In the genomic region with DNA sequence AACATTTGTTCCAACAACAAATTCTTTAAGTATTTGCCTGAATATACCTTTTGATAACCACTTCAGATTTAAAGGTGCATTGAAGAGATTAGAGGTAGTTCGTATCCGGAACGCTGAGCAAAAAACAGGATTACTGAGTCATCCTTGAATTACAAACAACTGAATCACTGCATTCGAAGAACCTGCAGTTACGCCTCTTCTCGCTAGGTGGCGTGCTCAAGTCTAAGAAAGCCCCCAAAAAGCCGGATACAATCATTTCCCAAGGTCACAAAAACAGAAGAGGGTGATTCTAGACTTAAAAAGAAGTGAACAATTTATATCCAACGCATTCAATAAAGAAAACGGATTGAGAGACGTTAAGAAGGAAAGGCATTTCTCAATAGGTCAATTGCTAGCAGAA, we compare ENCODE assay signal across 8 mouse cellular contexts. TPM values are rescaled to one million over a fixed set of nuclear protein-coding genes. Genes with fewer than 3 reads are reported as not detected.
DNase-seq lines count a peak whose midpoint lies in the region; ATAC-seq and TF ChIP-seq lines count a peak whose summit lies in the region.

No protein-coding gene starts in this region.

- H3K9ac ChIP-seq in heart, embryonic 12.5 days: no peak overlapping the region
- H3K9ac ChIP-seq in lung, embryonic 14.5 days: no peak overlapping the region

- 28% methylated on average over 11 of the region's 11 CpGs for WGBS in heart, embryonic 12.5 days
- 30% methylated on average over 11 of the region's 11 CpGs for WGBS in lung, embryonic 14.5 days
- 36% methylated on average over 11 of the region's 11 CpGs for WGBS in limb, embryonic 10.5 days

- no peak for ATAC-seq in heart, embryonic 12.5 days (ENCODE audit: insufficient number of reproducible peaks, low FRiP score)
- ATAC-seq in lung, embryonic 14.5 days (ENCODE audit: insufficient read depth): no peak

- no peaks in the 10 kb centered on the region for H3K27me3 ChIP-seq in heart, embryonic 12.5 days (replicated peaks)
- no peaks in the 10 kb centered on the region for H3K27me3 ChIP-seq in lung, embryonic 14.5 days (ENCODE audit: insufficient read depth, low read length)
- H3K27me3 ChIP-seq in limb, embryonic 10.5 days (ENCODE audit: low read depth, poor library complexity, severe bottlenecking): no peaks in the 10 kb centered on the region

- TF ChIP-seq CTCF in lung, embryonic 14.5 days (IDR thresholded peaks at IDR 0.05; ENCODE audit: low read depth): peak; percentile 65

- H3K4me2 ChIP-seq in heart, embryonic 12.5 days: no peak overlapping the region
- H3K4me2 ChIP-seq in lung, embryonic 14.5 days: no peak overlapping the region

- H3K36me3 ChIP-seq in heart, embryonic 12.5 days: no peaks in the 10 kb centered on the region
- no peaks in the 10 kb centered on the region for H3K36me3 ChIP-seq in lung, embryonic 14.5 days (ENCODE audit: insufficient read depth)
- H3K36me3 ChIP-seq in limb, embryonic 10.5 days: no peaks in the 10 kb centered on the region

- H3K27ac ChIP-seq in heart, embryonic 12.5 days (ENCODE audit: poor library complexity, severe bottlenecking): no peak overlapping the region
- H3K27ac ChIP-seq in lung, embryonic 14.5 days (ENCODE audit: low read depth): no peak overlapping the region
- no peak overlapping the region for H3K27ac ChIP-seq in limb, embryonic 10.5 days

- no peak overlapping the region for H3K4me3 ChIP-seq in heart, embryonic 12.5 days
- no peak overlapping the region for H3K4me3 ChIP-seq in lung, embryonic 14.5 days (ENCODE audit: low read depth, low read length)
- no peak overlapping the region for H3K4me3 ChIP-seq in limb, embryonic 10.5 days

- H3K4me1 ChIP-seq in heart, embryonic 12.5 days (replicated peaks): no peaks in the 10 kb centered on the region
- H3K4me1 ChIP-seq in lung, embryonic 14.5 days (ENCODE audit: insufficient read depth): 0 out of 2 replicates have a peak, but pooled peaks cover 6% of the 10 kb centered on the region
- H3K4me1 ChIP-seq in limb, embryonic 10.5 days: no peaks in the 10 kb centered on the region

- DNase-seq in heart, adult 8-10 months (ENCODE audit: low spot score): peak; percentile 40
- DNase-seq in CD4-positive, CD25-positive, alpha-beta regulatory T cell, adult 2 months (ENCODE audit: low read depth, low spot score): peak; percentile 67
- DNase-seq in adrenal gland, postnatal 10 days: peak; percentile 46
- peak; percentile 16 to 44 for DNase-seq in heart, postnatal 14 days
- DNase-seq in lung, embryonic 14.5 days: peak; percentile 80
- DNase-seq in thymus, postnatal 10 days (ENCODE audit: low spot score in 2 of 2): peak; percentile 9 to 55
- no peak for DNase-seq in limb, embryonic 10.5 days (ENCODE audit: low spot score)

- intact Hi-C loops in heart, postnatal 14 days (cut with DNase I): loop anchor here (2.0 to 5.0 kb wide), 4 partner anchors 49 to 254 kb away; no protein-coding TSS in a partner anchor

- H3K9me3 ChIP-seq in heart, embryonic 12.5 days (replicated peaks): no peaks in the 10 kb centered on the region
- H3K9me3 ChIP-seq in lung, embryonic 14.5 days (ENCODE audit: low read depth, low read length): no peaks in the 10 kb centered on the region
- H3K9me3 ChIP-seq in limb, embryonic 10.5 days (replicated peaks): no peaks in the 10 kb centered on the region

RNA-seq across cellular contexts. Expression of a gene that starts 51.9 kb away (rescaled TPM):
- 1 to 10 TPM; 7.0 to 9.4 (median 7.7) TPM for total RNA-seq in heart, adult 8-10 months (2022)
- 8.8 and 9.4 TPM in 2 replicates for polyA plus RNA-seq in heart, embryonic 12.5 days (2016; fragmentation: Nextera tagmentation; extraction: Ambion mirVana)
- 10 to 100 TPM; 17.9 to 24.9 TPM for total RNA-seq in adrenal gland, postnatal 10 days (2021)
- 10 to 100 TPM; 16.4 to 17.1 TPM for total RNA-seq in heart, postnatal 14 days (2021)
- polyA plus RNA-seq in lung, embryonic 14.5 days (2014; fragmentation: Nextera tagmentation; extraction: Ambion mirVana): 37.8 and 38.5 TPM in 2 replicates
- polyA plus RNA-seq in limb, embryonic 10.5 days (2016; fragmentation: Nextera tagmentation; extraction: Ambion mirVana): 7.1 and 9.1 TPM in 2 replicates
